Comparison of ENCODE assay signal across 34 mouse cellular contexts in the genomic region with DNA sequence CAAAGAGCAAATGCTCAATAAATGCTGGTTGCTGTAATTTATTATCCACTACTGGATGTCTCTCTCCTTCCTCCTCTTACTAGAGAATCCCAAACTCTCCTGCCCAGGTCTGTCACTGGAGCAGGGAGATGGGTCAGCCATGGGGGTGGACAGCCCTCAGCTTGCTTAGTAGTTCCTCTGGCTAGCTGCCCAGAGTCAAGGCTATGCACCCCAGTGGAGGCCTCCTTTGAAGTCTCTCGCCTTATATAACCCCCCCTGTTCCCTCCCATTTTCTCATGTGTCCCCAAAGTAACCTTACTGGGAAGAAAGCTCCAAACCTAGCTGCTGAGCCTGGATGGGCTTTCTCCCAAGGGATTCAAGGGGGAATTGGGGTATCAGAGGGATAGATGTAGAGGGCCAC. TPM values are rescaled to one million over a fixed set of nuclear protein-coding genes. Genes with fewer than 3 reads are reported as not detected.
DNase-seq lines count a peak whose midpoint lies in the region; ATAC-seq and TF ChIP-seq lines count a peak whose summit lies in the region.
"Had no signal": no experiment of that assay in that cellular context is flagged by ENCODE, and none has a peak within 500 bp of the region (broad histone marks: within the 10 kb centered on the region; RNA-seq: fewer than 3 reads in every experiment).

No protein-coding gene starts in this region.

- H3K36me3 ChIP-seq in liver, postnatal 0 days (replicated peaks; ENCODE audit: insufficient read depth, low read length) = no peaks in the 10 kb centered on the region
- H3K36me3 ChIP-seq in midbrain, embryonic 11.5 days (ENCODE audit: control insufficient read depth, insufficient read depth, low read length) = no peaks in the 10 kb centered on the region
- no peaks in the 10 kb centered on the region for H3K36me3 ChIP-seq in midbrain, embryonic 15.5 days (replicated peaks)
- H3K36me3 ChIP-seq: embryonic facial prominence, embryonic 13.5 days; forebrain, embryonic 10.5 days; forebrain, embryonic 15.5 days; hindbrain, embryonic 12.5 days; intestine, embryonic 15.5 days; limb, embryonic 12.5 days; liver, embryonic 13.5 days; lung, embryonic 15.5 days; midbrain, embryonic 12.5 days; neural tube, embryonic 13.5 days; stomach, embryonic 15.5 days had no signal

- H3K4me1 ChIP-seq in liver, postnatal 0 days (ENCODE audit: insufficient read depth) = peaks cover 6% of the 10 kb centered on the region; the same call in 1 of the 2 replicates
- H3K4me1 ChIP-seq in midbrain, embryonic 11.5 days (ENCODE audit: control insufficient read depth, insufficient read depth, low read length) = peaks cover 9% of the 10 kb centered on the region
- H3K4me1 ChIP-seq in midbrain, embryonic 15.5 days = peaks cover 11% of the 10 kb centered on the region

- TF ChIP-seq EP300 in liver, postnatal 0 days (IDR thresholded peaks at IDR 0.05; ENCODE audit: low read depth) = no peak

- H3K27me3 ChIP-seq in liver, postnatal 0 days (ENCODE audit: insufficient read depth, low read length) = peaks cover 22% of the 10 kb centered on the region
- H3K27me3 ChIP-seq in midbrain, embryonic 11.5 days (ENCODE audit: control insufficient read depth, insufficient read depth, low read length) = peaks cover 48% of the 10 kb centered on the region
- peaks cover 34% of the 10 kb centered on the region for H3K27me3 ChIP-seq in midbrain, embryonic 15.5 days (replicated peaks)

- TF ChIP-seq CTCF in liver, postnatal 0 days (IDR thresholded peaks at IDR 0.05; ENCODE audit: low read depth) = no peak

- H3K9me3 ChIP-seq in liver, postnatal 0 days (ENCODE audit: low read length) = no peaks in the 10 kb centered on the region
- no peaks in the 10 kb centered on the region for H3K9me3 ChIP-seq in midbrain, embryonic 11.5 days (ENCODE audit: control insufficient read depth, low read length)
- no peaks in the 10 kb centered on the region for H3K9me3 ChIP-seq in midbrain, embryonic 15.5 days
- H3K9me3 ChIP-seq: embryonic facial prominence, embryonic 13.5 days; forebrain, embryonic 10.5 days; forebrain, embryonic 15.5 days; hindbrain, embryonic 12.5 days; intestine, embryonic 15.5 days; limb, embryonic 12.5 days; liver, embryonic 13.5 days; lung, embryonic 15.5 days; midbrain, embryonic 12.5 days; neural tube, embryonic 13.5 days; stomach, embryonic 15.5 days had no signal

- no peak overlapping the region for H3K9ac ChIP-seq in liver, postnatal 0 days (replicated peaks)
- H3K9ac ChIP-seq in midbrain, embryonic 11.5 days (ENCODE audit: low read length) = no peak overlapping the region
- H3K9ac ChIP-seq in midbrain, embryonic 15.5 days = no peak overlapping the region
- H3K9ac ChIP-seq: embryonic facial prominence, embryonic 13.5 days; forebrain, embryonic 15.5 days; hindbrain, embryonic 12.5 days; intestine, embryonic 15.5 days; limb, embryonic 12.5 days; liver, embryonic 13.5 days; lung, embryonic 15.5 days; midbrain, embryonic 12.5 days; neural tube, embryonic 13.5 days; stomach, embryonic 15.5 days had no signal

- ATAC-seq in liver, postnatal 0 days = no peak
- ATAC-seq in midbrain, embryonic 11.5 days (ENCODE audit: low FRiP score) = no peak
- ATAC-seq in midbrain, embryonic 15.5 days (replicated peaks) = no peak
- ATAC-seq: CD4-positive, CD25-positive, alpha-beta regulatory T cell, adult 4 months; forebrain, embryonic 15.5 days; hindbrain, postnatal 0 days; intestine, embryonic 15.5 days had no signal

- peak; percentile 21 for DNase-seq in liver, postnatal 0 days
- DNase-seq in liver = no peak
- peak; percentile 6 for DNase-seq in midbrain, embryonic 11.5 days (ENCODE audit: low spot score, missing footprints)
- peak; percentile 91 for DNase-seq in adrenal gland, adult 8-10 months
- DNase-seq in brain, adult 2 months (ENCODE audit: low read depth, low spot score) = peak; percentile 11
- DNase-seq in heart, adult 8-10 months (ENCODE audit: low spot score) = no peak
- DNase-seq: cerebellum, adult 11 months; cerebellum, adult 9-11 months; embryo, embryonic 11 days; gastrocnemius, postnatal 25 days; heart, adult 11 months; heart, postnatal 36 days; kidney, adult 2 months; layer of hippocampus, adult 9-11 months; liver, embryonic 13.5 days; right cerebral cortex, postnatal 25 days; thymus, adult 18-20 months; thymus, postnatal 36 days had no signal

- no peak overlapping the region for H3K4me2 ChIP-seq in liver, postnatal 0 days (ENCODE audit: low read depth, low read length)
- H3K4me2 ChIP-seq in midbrain, embryonic 11.5 days = no peak overlapping the region
- no peak overlapping the region for H3K4me2 ChIP-seq in midbrain, embryonic 15.5 days
- H3K4me2 ChIP-seq: forebrain, embryonic 15.5 days; heart, embryonic 11.5 days; hindbrain, embryonic 12.5 days; intestine, embryonic 15.5 days; limb, embryonic 12.5 days; liver, embryonic 13.5 days; lung, embryonic 15.5 days; midbrain, embryonic 12.5 days; neural tube, embryonic 13.5 days; stomach, embryonic 15.5 days had no signal

- no peak overlapping the region for H3K27ac ChIP-seq in liver, postnatal 0 days (ENCODE audit: low read depth)
- H3K27ac ChIP-seq in midbrain, embryonic 11.5 days (ENCODE audit: low read depth, low read length) = no peak overlapping the region
- no peak overlapping the region for H3K27ac ChIP-seq in midbrain, embryonic 15.5 days
- H3K27ac ChIP-seq: forebrain, embryonic 10.5 days; forebrain, embryonic 15.5 days; hindbrain, embryonic 12.5 days; hindbrain, postnatal 0 days; intestine, embryonic 15.5 days; kidney, postnatal 0 days; limb, embryonic 12.5 days; liver, embryonic 13.5 days; midbrain, embryonic 12.5 days; neural tube, embryonic 13.5 days; stomach, embryonic 15.5 days had no signal

- 45% methylated on average over 1 of the region's 1 CpGs for WGBS in liver, postnatal 0 days (ENCODE audit: insufficient replicate concordance)
- WGBS in midbrain, embryonic 11.5 days = 40% methylated on average over 1 of the region's 1 CpGs
- 73% methylated on average over 1 of the region's 1 CpGs for WGBS in midbrain, embryonic 15.5 days

- no peak overlapping the region for H3K4me3 ChIP-seq in liver, postnatal 0 days (ENCODE audit: low read depth, low read length)
- H3K4me3 ChIP-seq in midbrain, embryonic 11.5 days (ENCODE audit: low read depth, low read length) = no peak overlapping the region
- no peak overlapping the region for H3K4me3 ChIP-seq in midbrain, embryonic 15.5 days
- H3K4me3 ChIP-seq: embryonic facial prominence, embryonic 13.5 days; forebrain, embryonic 10.5 days; forebrain, embryonic 15.5 days; hindbrain, embryonic 12.5 days; intestine, embryonic 15.5 days; limb, embryonic 12.5 days; liver, embryonic 13.5 days; lung, embryonic 15.5 days; midbrain, embryonic 12.5 days; neural tube, embryonic 13.5 days; stomach, embryonic 15.5 days had no signal

RNA-seq across cellular contexts. Expression of gene Tbx3, which starts 45.9 kb away (rescaled TPM):
- 2.8 and 4.2 TPM in 2 replicates for polyA plus RNA-seq in liver, postnatal 0 days (2015; fragmentation: Nextera tagmentation; extraction: Ambion mirVana)
- polyA plus RNA-seq in midbrain, embryonic 11.5 days (2014; fragmentation: Nextera tagmentation; extraction: Ambion mirVana) = 1.3 and 1.4 TPM in 2 replicates
- 2.9 and 4.7 TPM in 2 replicates for polyA plus RNA-seq in midbrain, embryonic 15.5 days (2015; fragmentation: Nextera tagmentation; extraction: Ambion mirVana)
- total RNA-seq in adrenal gland, adult 8-10 months (2022) = 100 to 1,000 TPM; 299 to 549 (median 400) TPM
- total RNA-seq in heart, adult 8-10 months (2022) = 10 to 100 TPM in 3 of 4 experiments, 1 to 10 TPM in 1; 8.9 to 12.7 (median 10.2) TPM
- total RNA-seq: megakaryocyte, adult 5-6 weeks had no signal

Comparison
In these comparisons a context has a peak if more than half of its experiments do, and no peak if none do; other contexts are left out.
1. DNase-seq: peak in liver, postnatal 0 days (single experiment), midbrain, embryonic 11.5 days (single experiment), adrenal gland, adult 8-10 months (single experiment) and brain, adult 2 months (single experiment); none in liver (single experiment) and heart, adult 8-10 months (single experiment).